Mouse (Mus musculus) heart, postnatal 0 days (tissue): ENCODE results near the gene Pomt2. TPM values are rescaled to one million over a fixed set of nuclear protein-coding genes. Genes with fewer than 3 reads are reported as not detected.
"Not testable (repeated sequence)": the region's sequence is repeated elsewhere in the genome, so short reads cannot be mapped to it uniquely, and the experiment has no call there.

Experiments used
- ATAC-seq: fragments of 200-750 bp; cut with Nextera tagmentation; 2 replicates; pipeline ENCODE4 v1.8.0; 2017; ENCODE audit warnings: low read depth, moderate number of reproducible peaks, moderate library complexity; ENCODE audit not compliant: insufficient read depth
- DNase-seq: peaks from one replicate; pipeline ENCODE4 v3.0.0-alpha.2; 2016; ENCODE audit warnings: low spot score
- H3K27ac ChIP-seq: fragments of 300-500 bp; sonication (generic); 2 replicates; pipeline ENCODE4 v1.5.1; 2014; ENCODE audit warnings: low read depth, mild to moderate bottlenecking
- H3K27me3 ChIP-seq: fragments of 300-500 bp; sonication (generic); 2 replicates; pipeline ENCODE4 v1.6.1; 2014; ENCODE audit warnings: low read length, mixed read lengths; ENCODE audit not compliant: control insufficient read depth, insufficient read depth
- H3K36me3 ChIP-seq: fragments of 300-500 bp; sonication (generic); replicated peaks from 2 replicates; pipeline ENCODE4 v1.6.1; 2014; ENCODE audit warnings: low read length, mixed read lengths; ENCODE audit not compliant: control insufficient read depth, insufficient read depth
- H3K4me1 ChIP-seq: fragments of 300-500 bp; sonication (generic); 2 replicates; pipeline ENCODE4 v1.6.1; 2014; ENCODE audit warnings: antibody characterized with exemption; ENCODE audit not compliant: control insufficient read depth, insufficient read depth
- H3K4me2 ChIP-seq: fragments of 300-500 bp; sonication (generic); 2 replicates; pipeline ENCODE4 v1.6.1; 2014; ENCODE audit warnings: low read depth, mild to moderate bottlenecking, low read length, moderate library complexity
- H3K4me3 ChIP-seq: fragments of 300-500 bp; sonication (generic); 2 replicates; pipeline ENCODE4 v1.5.1; 2014; ENCODE audit warnings: low read depth, low read length
- H3K9ac ChIP-seq: fragments of 300-500 bp; sonication (generic); replicated peaks from 2 replicates; pipeline ENCODE4 v1.6.1; 2014; ENCODE audit warnings: low read depth, low read length, mixed read lengths
- H3K9me3 ChIP-seq: fragments of 300-500 bp; sonication (generic); replicated peaks from 2 replicates; pipeline ENCODE4 v1.6.1; 2016; ENCODE audit warnings: low read length; ENCODE audit not compliant: control insufficient read depth
- CTCF ChIP-seq: IDR thresholded peaks from 2 replicates; pipeline ENCODE4 v1.5.1; 2016; ENCODE audit warnings: antibody characterized with exemption, control low read depth, low read depth
- EP300 ChIP-seq: IDR thresholded peaks from 2 replicates; pipeline ENCODE4 v1.6.1; 2016; ENCODE audit warnings: antibody characterized with exemption, low read depth
- WGBS: fragments of 180-500 bp; shearing (Covaris S2); extraction: QIAGEN DNeasy Blood & Tissue Kit; methylation state at CpG from one replicate; pipeline ENCODE4 v1.1.7; 2014; 5-methylcytosine and 5-hydroxymethylcytosine counted together
- polyA plus RNA-seq: library from polyadenylated mRNA; unstranded; fragments of >200 nt; fragmentation: Nextera tagmentation; extraction: Ambion mirVana; gene quantifications from 2 replicates; pipeline ENCODE4 v1.2.1, GENCODE M21; 2015
- total RNA-seq: library from RNA; depleted of rRNA; stranded (reverse); fragments of >200 nt; gene quantifications from 2 replicates; pipeline ENCODE4 v1.2.3, GENCODE M21; 2014; ENCODE audit warnings: low replicate concordance

Pomt2 gene
- total and polyA plus RNA-seq, 2 experiments from 2014 or later: 6.5 to 22.7 TPM

GRCm38 (mm10) chr12:87175194-87175946 lies 27.6 kb upstream of the Pomt2 start:
- Histone ChIP-seq H3K4me2 (no peak overlapping the region), H3K36me3 (peaks cover 26% of the 10 kb centered on the region), H3K9me3 (no peaks in the 10 kb centered on the region), H3K27ac (no peak overlapping the region), H3K27me3 (no peaks in the 10 kb centered on the region), H3K4me1 (no peaks in the 10 kb centered on the region), H3K9ac (no peak overlapping the region), H3K4me3 (no peak overlapping the region)
- no peak for DNase-seq
- 55% methylated on average over 4 of the region's 4 CpGs for WGBS
- no peak for TF ChIP-seq CTCF
- no peak for TF ChIP-seq EP300
- ATAC-seq: no peak

- Histone ChIP-seq H3K4me2 (no peak overlapping the region), H3K36me3 (peaks cover 17% of the 10 kb centered on the region), H3K9ac (no peak overlapping the region), H3K4me3 (no peak overlapping the region), H3K4me1 (no peaks in the 10 kb centered on the region), H3K27ac (no peak overlapping the region), H3K9me3 (no peaks in the 10 kb centered on the region), H3K27me3 (no peaks in the 10 kb centered on the region)
- DNase-seq (no peak), ATAC-seq (no peak)
- WGBS: 89% methylated on average over 5 of the region's 5 CpGs
- TF ChIP-seq EP300 (no peak), CTCF (no peak)
Measured at GRCm38 (mm10) chr12:87160815-87161214, 13.0 kb upstream of the Pomt2 start.

GRCm38 (mm10) chr12:87160310-87160709 lies 12.5 kb upstream of the Pomt2 start:
- Histone ChIP-seq H3K9me3 (no peaks in the 10 kb centered on the region), H3K27ac (no peak overlapping the region), H3K4me2 (no peak overlapping the region), H3K27me3 (no peaks in the 10 kb centered on the region), H3K4me1 (no peaks in the 10 kb centered on the region), H3K36me3 (peaks cover 17% of the 10 kb centered on the region), H3K4me3 (no peak overlapping the region), H3K9ac (no peak overlapping the region)
- WGBS: 74% methylated on average over 1 of the region's 1 CpGs
- ATAC-seq (no peak), DNase-seq (no peak)
- TF ChIP-seq EP300: no peak
- no peak for TF ChIP-seq CTCF

DNA sequence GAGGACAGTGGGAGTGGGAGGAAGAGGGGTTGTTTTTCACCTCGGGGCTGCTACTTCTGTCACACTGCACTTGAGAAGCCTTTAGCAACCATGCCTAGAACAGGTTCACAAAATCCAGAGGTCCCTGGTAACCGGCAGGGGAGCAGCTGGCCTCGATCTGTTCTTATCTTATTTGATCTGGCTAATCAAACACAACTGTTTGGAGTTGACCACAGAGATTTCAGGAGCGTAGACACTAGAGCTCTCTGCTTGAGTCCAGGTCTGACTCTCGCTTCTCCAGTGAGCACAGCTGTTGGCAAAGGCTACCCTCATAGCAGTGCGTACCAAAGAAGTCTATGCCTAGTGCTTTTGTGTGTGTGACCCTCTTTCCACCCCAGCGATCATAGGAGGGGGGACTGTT lies 10.3 kb upstream of the Pomt2 start:
- Histone ChIP-seq H3K27ac (no peak overlapping the region), H3K27me3 (no peaks in the 10 kb centered on the region), H3K36me3 (peaks cover 6% of the 10 kb centered on the region), H3K4me3 (no peak overlapping the region), H3K9me3 (no peaks in the 10 kb centered on the region), H3K4me2 (no peak overlapping the region), H3K4me1 (no peaks in the 10 kb centered on the region), H3K9ac (no peak overlapping the region)
- no peak for TF ChIP-seq EP300
- TF ChIP-seq CTCF: no peak
- no peak for ATAC-seq
- 81% methylated on average over 7 of the region's 7 CpGs for WGBS
- DNase-seq: no peak

DNA sequence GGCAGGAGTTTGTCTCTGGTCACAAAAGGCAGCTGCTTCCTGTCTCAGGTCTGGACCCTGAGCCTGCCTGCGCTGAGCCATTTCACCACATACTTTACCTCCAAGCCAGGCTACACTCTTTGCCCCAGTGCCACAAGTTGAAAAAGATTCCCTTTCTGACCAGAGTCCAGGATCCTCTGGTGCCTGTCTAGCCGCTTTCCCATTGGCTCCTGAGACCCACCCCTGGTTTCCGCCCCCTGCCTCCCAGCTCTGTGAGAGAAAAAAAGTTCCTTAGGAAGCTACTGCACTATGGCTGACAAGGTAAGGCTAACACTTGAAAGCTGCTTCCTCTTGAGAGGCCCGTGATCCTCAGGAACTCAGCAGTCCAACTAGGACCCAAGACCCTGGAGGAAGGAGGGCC lies 9.6 kb upstream of the Pomt2 start:
- WGBS: 52% methylated on average over 4 of the region's 4 CpGs
- H3K27me3 ChIP-seq: no peaks in the 10 kb centered on the region
- peaks cover 3% of the 10 kb centered on the region; the same call in 1 of the 2 replicates for H3K36me3 ChIP-seq
- no peak overlapping the region for H3K4me2 ChIP-seq
- H3K4me1 ChIP-seq: no peaks in the 10 kb centered on the region
- no peak for ATAC-seq
- no peak overlapping the region for H3K4me3 ChIP-seq
- H3K9me3 ChIP-seq: no peaks in the 10 kb centered on the region
- no peak overlapping the region for H3K9ac ChIP-seq
- no peak for TF ChIP-seq EP300
- TF ChIP-seq CTCF: no peak
- H3K27ac ChIP-seq: no peak overlapping the region
- DNase-seq: no peak

- H3K4me1 ChIP-seq, H3K4me3 ChIP-seq, H3K9ac ChIP-seq, H3K27me3 ChIP-seq, H3K9me3 ChIP-seq, H3K27ac ChIP-seq, H3K4me2 ChIP-seq, ATAC-seq, H3K36me3 ChIP-seq, DNase-seq: not testable (repeated sequence)
- WGBS: 91% methylated on average over 4 of the region's 4 CpGs
Measured at GRCm38 (mm10) chr12:87154448-87154847, 6.7 kb upstream of the Pomt2 start.
